Mouse (Mus musculus): ENCODE measurements around the gene Tuba1a.

Tuba1a gene

GRCm38 (mm10) chr15:98953401-98954356 lies at the start of gene Tuba1a, which contains the start of gene Gm49450:
TSS of gene Tuba1a (minus strand) at chr15:98953703.
TSS of gene Gm49450 (minus strand) at chr15:98953551.
- peak; percentile 98 for DNase-seq (ENCODE audit: low spot score in 2 of 2)

- DNase-seq (ENCODE audit: low spot score in 2 of 2): no peak
These were observed 48.0 kb upstream of the Tuba1a start for GRCm38 (mm10) chr15:99001451-99001931.

DNA sequence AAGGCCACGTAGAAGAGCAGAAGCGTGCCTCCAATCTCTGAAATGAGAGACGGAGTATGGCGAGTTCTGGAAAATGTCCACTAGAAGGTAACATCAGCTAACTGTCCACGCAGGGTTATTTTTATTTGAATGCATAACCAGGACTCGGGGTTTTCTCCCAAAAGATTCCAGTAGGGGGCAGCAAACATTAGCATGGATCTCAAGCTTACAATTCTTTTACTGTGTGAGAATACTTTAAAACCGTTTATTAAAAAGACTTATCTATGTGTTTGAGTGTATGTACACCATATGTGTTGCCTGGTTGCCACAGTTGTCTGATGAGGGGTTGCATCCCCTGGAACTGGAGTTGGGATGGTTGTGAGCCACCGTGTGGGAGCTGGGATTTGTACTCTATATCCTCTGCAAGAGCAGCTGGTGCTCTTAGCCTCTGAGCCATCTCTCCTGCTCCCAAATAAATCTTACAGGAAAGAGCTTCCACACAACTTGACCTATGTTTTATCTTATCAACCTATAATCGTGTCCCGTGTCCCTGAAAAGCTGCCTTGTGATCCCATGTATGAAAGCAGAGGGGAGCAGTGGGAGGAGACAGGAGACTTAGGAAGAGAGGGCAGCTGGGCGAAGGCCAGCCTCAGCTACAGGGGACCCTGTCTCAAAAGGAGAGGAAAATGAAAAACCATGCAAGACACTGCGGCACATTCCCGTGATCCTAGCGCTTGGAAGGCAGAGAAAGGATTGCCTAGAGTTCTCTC lies 47.2 kb upstream of the Tuba1a start:
- DNase-seq (ENCODE audit: low spot score in 2 of 2): peak in 1 of 2 experiments; percentile 76

GRCm38 (mm10) chr15:98998775-98999157 lies 45.3 kb upstream of the Tuba1a start:
- no peak for DNase-seq (ENCODE audit: low spot score in 2 of 2)

DNA sequence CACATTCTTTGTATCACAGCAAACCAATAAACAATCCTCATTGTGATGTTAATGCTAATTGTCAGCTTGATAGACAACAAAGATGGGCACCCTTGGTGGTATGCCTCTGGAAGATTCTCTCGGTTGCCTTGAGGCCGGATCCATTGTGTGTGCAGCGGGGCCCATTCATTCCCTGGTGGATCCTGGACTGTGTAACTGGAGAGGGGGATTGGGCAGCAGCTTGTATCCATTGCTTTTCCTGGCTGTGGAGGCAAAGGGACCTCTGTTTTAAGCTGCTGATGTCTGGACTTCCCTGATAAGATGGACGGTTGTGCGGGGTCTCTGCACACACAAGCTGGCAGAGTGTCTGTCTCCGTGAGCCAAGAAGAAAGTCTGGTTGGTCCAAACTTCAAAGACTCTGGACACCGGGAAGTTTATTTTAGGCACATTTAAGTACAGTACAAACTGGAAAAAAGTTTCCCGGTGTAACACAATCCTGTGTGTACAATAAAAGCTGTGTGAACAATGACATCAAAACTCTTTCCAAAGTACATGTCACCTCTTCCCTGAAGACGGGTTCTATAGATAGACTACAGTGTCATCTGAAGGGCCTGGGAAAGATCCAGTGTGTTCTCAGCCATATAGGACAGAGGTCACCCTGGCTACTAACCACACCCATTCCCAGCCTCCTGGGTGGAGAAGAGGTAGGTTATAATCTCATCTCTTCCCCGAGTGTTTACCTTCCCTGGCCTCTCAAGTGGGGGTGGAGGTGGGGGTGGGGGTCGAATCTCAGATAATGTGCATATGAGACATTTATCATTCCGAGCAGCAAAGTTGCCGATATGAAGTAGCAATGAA lies 44.7 kb upstream of the Tuba1a start:
- no peak for DNase-seq (ENCODE audit: low spot score in 2 of 2)

DNA sequence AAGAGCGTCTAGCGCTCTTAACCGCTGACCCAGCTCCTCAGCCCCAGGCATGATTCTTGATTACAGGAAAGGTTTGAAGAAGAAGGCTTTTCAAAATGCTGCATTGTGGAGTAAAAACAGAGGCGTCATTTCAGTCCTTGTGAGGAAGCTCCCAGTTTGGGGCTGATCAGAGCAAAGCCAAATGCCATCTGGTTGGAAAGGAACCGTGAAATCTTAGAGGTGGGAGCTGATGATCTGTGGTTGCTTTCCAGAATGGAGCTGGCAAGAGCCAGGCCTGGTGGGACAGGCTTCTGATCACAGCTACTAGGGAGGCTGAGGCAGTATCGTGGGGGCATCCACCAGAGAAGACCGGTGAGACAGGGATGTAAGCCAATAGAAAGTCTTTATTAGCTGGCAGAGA lies 43.3 kb upstream of the Tuba1a start:
- DNase-seq (ENCODE audit: low spot score in 2 of 2): no peak

- DNase-seq (ENCODE audit: low spot score in 2 of 2): no peak
These were observed 41.5 kb upstream of the Tuba1a start for GRCm38 (mm10) chr15:98994957-98995520.

DNA sequence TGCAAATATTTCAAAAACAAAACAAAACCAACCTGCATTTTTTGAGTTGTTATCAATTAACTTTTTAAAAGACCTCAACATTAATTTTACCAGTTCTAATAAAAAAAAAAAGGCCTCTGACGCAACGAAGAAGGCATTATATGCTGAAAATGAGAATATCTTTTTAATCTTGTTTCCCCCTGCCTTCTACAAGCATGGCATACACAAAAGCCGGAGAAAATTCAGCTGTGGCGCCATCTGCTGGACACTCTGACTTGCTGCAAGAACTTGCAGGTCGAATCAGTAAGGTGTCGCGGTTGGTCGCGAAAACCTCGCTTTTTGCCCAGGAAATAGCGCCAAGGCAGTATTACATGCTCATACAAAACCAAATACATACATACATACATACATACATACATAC lies 40.4 kb upstream of the Tuba1a start:
- DNase-seq (ENCODE audit: low spot score in 2 of 2): peak; percentile 85 to 89

DNA sequence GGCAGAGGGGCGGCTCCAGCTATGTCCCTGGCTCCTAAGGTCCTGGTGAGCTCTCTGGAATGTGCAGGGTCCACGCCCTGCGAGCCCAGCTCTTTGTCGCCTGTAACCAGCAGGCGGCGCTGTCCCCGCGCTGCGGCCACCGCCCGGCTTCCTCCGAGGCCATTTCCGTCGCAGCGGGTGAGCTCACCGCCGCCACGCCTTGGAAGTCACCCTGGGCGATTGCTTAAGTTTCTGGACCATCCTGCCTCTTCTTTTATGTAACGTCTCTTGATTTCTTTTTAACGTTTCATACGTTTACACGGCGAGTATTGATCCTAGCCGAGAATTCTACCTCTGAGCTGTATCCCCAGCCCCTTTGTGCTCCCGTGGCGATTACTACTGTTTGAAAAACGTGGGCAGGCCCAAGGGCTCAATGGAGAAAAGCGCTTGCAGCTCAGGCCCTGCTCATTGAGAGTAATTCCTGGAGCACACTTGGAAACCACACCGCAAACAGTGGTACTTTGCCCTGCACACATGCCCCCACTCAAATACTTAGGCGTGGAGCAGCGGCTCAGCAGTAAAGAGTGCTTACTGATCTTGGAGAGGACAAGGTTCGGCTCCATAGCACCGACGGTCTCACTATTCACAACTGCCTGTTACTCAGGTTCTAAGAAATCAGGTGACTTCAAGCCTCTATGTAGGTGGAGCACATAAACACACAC lies 39.7 kb upstream of the Tuba1a start:
- DNase-seq (ENCODE audit: low spot score in 2 of 2): peak; percentile 94 to 97

- DNase-seq (ENCODE audit: low spot score in 2 of 2): peak; percentile 73 to 86
These were observed 38.8 kb upstream of the Tuba1a start for GRCm38 (mm10) chr15:98992086-98992912.

DNA sequence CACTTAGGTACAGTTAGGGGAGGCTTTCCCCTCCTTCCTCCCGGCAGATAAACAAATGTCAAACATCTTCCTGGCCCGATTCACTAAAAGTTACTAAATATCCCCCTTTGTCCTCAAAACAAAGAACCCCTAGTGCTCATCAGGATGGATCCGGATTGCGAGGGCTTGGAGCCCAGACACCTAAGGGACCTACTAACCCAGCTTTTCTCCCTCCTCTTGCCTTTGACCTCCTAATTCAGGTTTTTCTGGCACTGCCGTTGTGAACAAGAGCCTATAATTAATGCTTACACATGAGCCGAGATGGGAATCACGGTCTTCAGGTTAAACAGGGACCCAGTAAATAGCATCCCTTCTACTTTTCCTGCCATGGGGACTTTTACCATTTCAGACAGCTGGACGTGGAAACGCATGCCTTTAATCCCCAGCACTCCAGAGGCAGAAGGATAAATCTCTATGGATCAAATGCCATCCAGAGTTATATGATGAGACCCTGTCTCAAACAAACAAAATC lies 38.1 kb upstream of the Tuba1a start:
- no peak for DNase-seq (ENCODE audit: low spot score in 2 of 2)

DNA sequence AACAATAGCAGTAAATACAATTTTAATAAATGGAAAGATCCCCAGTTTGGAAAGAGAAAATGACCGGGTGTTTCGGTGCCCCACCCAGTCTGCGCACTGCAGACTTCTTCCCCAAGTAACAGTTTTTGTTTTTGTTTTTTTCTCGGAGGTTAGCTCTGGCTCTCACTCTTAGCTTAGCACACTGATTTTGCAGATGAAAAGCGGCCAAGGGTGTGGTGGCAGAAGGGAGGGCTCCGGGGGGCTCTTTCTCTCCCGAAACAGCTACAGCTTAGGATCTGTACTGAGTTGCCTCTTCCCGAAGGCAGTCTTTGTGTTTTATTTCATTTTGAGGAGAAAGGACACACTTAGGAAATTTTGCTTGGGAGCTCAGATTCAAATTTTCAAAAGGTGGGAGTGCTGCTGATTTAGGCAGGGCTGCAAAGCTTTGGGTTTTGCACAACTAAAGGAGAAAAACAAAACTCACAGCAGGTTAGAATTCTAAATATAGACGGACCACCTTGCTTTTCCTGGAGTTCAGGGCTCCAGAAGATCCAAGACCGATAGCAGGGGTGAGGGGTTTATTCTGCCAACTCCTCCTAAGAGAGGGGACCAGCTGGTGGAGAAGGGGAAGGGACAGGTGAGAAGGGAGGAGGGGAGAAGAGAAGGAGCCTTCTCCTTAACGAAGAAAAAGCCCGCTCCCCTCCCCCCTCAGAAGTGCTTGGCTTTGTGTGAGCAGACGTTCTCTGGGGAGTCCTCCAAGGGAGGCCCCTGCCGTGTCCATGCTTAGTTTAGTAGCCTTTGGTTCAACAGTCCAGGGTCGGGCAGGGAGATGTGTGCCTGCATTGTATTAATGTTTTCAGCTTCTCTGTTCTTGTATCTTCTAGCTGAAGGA lies 37.4 kb upstream of the Tuba1a start:
- no peak for DNase-seq (ENCODE audit: low spot score in 2 of 2)

DNA sequence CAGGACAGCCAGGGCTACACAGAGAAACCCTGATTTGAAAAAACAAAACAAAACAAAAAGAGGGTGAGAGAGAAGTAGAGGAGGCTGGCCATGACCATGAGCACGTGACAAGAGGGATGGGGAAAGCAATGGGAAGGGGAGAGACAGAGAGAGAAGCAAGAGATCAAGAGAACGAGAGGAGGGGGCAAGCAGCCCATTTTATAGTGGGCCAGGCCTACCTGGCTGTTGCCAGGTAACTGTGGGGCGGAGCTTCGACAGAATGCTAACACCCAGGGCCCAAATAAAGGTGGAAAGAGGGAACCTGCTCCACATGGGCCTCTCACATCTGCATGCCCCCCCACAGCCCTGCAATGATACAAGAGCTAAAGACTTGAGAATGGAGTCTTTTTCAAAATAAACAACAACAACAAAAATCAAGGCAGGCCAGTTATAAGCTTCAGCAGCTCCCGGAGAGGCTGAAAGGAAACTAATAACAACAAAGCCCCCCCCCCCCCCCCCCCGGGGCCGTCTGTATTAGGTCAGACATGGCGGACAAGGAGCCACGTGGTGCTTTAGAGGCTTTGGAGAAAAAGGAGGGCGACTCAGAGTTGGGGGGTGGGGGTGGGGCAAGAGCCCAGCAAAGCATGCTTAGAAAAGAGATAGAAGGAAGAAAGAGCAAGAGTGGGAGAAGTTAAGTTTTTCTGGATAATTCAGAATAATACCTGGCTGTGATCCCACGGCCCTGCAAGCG lies 36.4 kb upstream of the Tuba1a start:
- DNase-seq (ENCODE audit: low spot score in 2 of 2): no peak

DNA sequence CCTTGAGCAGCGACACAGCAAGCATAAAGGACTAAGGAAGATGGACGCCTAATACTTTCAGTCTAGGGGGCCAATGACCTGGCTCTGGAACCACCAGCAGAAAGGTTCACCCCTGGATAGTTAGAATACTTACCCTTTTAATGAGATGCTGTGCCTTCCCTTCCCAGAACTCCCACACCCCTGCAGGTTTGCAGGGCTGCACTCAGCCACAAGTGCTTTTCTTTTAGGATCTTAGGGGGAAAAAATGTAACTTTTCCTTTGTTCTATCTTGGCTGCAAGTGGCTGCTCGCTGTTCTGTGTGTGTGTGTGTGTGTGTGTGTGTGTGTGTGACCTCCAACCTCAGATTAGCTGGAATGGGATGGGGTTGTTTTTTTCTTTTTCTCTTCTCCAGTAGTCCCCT lies 35.3 kb upstream of the Tuba1a start:
- DNase-seq (ENCODE audit: low spot score in 2 of 2): no peak

GRCm38 (mm10) chr15:98987661-98988181 lies 34.2 kb upstream of the Tuba1a start:
- DNase-seq (ENCODE audit: low spot score in 2 of 2): no peak

DNA sequence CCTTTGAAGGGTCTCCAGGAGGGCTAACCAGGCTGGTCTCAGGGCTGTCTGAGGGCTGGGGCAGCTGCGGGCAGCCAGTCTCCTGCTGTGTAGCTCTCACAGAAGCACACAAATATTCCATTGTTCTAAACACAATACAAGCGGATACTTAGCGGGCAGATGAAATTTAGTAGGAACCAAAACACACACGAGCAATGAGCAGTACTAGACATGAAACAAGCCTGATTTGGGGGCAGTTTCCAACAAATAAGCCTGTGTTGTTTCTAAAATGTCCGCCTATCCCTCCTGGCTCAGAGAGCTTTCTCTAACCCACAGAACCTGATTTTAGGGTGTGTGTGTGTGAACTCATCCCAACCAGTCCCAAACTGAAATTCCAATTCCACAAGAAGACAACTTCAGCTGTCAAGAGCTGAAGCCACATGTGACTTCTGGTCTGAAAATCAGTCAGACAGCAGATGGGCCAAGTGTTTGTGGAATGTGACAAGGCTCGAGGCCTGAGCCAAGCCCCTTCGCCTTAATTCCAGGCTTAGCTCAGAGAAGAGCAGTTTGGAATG lies 33.7 kb upstream of the Tuba1a start:
- no peak for DNase-seq (ENCODE audit: low spot score in 2 of 2)

DNA sequence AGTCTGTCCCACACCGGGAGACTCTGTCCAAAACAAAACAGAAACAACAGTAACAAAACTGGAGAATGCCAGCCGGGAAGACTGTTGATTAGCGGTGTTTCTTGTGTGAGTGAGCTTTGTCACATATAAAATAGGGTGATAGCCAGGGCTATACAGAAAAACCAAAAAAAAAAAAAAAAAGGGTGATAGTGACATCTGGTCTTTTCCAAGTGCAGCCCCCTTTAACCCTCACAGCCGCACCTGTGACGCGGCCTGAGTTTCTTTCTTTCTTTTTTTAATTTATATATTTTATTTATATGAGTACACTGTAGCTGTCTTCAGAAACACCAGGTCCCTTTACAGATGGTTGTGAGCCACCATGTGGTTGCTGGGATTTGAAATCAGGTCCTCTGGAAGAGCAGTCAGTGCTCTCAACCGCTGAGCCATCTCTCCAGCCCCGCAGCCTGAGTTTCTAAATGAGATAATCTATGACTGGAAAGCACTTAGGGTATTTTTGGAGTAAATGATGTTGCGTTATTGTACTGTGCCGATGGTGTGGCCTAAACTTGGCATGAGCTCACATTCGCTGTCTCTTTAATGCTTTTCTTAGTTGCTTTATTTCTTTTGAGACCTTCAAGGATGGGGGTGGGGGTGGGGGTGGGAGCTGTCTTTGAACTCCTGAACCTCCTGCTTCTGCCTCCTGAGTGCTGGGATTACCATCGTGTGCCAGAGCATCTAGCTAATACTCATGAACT lies 32.6 kb upstream of the Tuba1a start:
- DNase-seq (ENCODE audit: low spot score in 2 of 2): no peak
